Mouse (Mus musculus) midbrain, embryonic 15.5 days (tissue): ENCODE results near the gene Spata13. TPM values are rescaled to one million over a fixed set of nuclear protein-coding genes. Genes with fewer than 3 reads are reported as not detected.

Experiments
- ATAC-seq: fragments of 200-750 bp; cut with Nextera tagmentation; replicated peaks from 2 replicates; pipeline ENCODE4 v1.8.0; 2017; ENCODE audit warnings: moderate TSS enrichment
- H3K27ac ChIP-seq: fragments of 300-500 bp; sonication (generic); 2 replicates; pipeline ENCODE4 v1.5.1; 2015; ENCODE audit warnings: mild to moderate bottlenecking, inconsistent platforms
- H3K27me3 ChIP-seq: fragments of 300-500 bp; sonication (generic); replicated peaks from 2 replicates; pipeline ENCODE4 v1.6.1; 2015; ENCODE audit warnings: inconsistent platforms
- H3K36me3 ChIP-seq: fragments of 300-500 bp; sonication (generic); replicated peaks from 2 replicates; pipeline ENCODE4 v1.6.1; 2015; ENCODE audit warnings: inconsistent platforms
- H3K4me1 ChIP-seq: fragments of 300-500 bp; sonication (generic); 2 replicates; pipeline ENCODE4 v1.6.1; 2015; ENCODE audit warnings: inconsistent platforms
- H3K4me2 ChIP-seq: fragments of 300-500 bp; sonication (generic); 2 replicates; pipeline ENCODE4 v1.6.1; 2015; ENCODE audit warnings: inconsistent platforms, mild to moderate bottlenecking, moderate library complexity
- H3K4me3 ChIP-seq: fragments of 300-500 bp; sonication (generic); 2 replicates; pipeline ENCODE4 v1.5.1; 2015; ENCODE audit warnings: mild to moderate bottlenecking, inconsistent platforms
- H3K9ac ChIP-seq: fragments of 300-500 bp; sonication (generic); 2 replicates; pipeline ENCODE4 v1.6.1; 2015; ENCODE audit warnings: mild to moderate bottlenecking, inconsistent platforms
- H3K9me3 ChIP-seq: fragments of 300-500 bp; sonication (generic); 2 replicates; pipeline ENCODE4 v1.6.1; 2016; ENCODE audit warnings: inconsistent platforms
- WGBS: fragments of 180-500 bp; shearing (Covaris S2); methylation state at CpG from one replicate; pipeline ENCODE4 v1.1.7; 2015; ENCODE audit warnings: mixed read lengths; 5-methylcytosine and 5-hydroxymethylcytosine counted together
- polyA plus RNA-seq: library from polyadenylated mRNA; unstranded; fragments of >200 nt; fragmentation: Nextera tagmentation; extraction: Ambion mirVana; gene quantifications from 2 replicates; pipeline ENCODE4 v1.2.1, GENCODE M21; 2015

Spata13 gene
- polyA plus RNA-seq, 1 experiment from 2014 or later = 20.7 TPM

GRCm38 (mm10) chr14:60783196-60783595, 149.4 kb downstream of the Spata13 start:
- peaks cover 11% of the 10 kb centered on the region for H3K4me1 ChIP-seq
- no peak overlapping the region for H3K27ac ChIP-seq
- no peaks in the 10 kb centered on the region for H3K27me3 ChIP-seq
- H3K36me3 ChIP-seq = no peaks in the 10 kb centered on the region
- H3K4me3 ChIP-seq = no peak overlapping the region
- no peak overlapping the region for H3K4me2 ChIP-seq
- no peaks in the 10 kb centered on the region for H3K9me3 ChIP-seq
- ATAC-seq = no peak
- no peak overlapping the region for H3K9ac ChIP-seq
- 45% methylated on average over 8 of the region's 8 CpGs for WGBS

GRCm38 (mm10) chr14:60784427-60785315, 150.9 kb downstream of the Spata13 start, which contains the start of gene Mipep:
Gene Mipep (plus strand): TSS chr14:60784573.
- Histone ChIP-seq H3K27me3 (no peaks in the 10 kb centered on the region), H3K4me1 (peaks cover 11% of the 10 kb centered on the region), H3K9me3 (no peaks in the 10 kb centered on the region), H3K4me2 (peak within 1 kb of the TSS; percentile 78), H3K36me3 (peaks cover 3% of the 10 kb centered on the region; the same call in 1 of the 2 replicates), H3K9ac (peak within 1 kb of the TSS; percentile 75), H3K27ac (peak within 1 kb of the TSS; percentile 82), H3K4me3 (peak within 1 kb of the TSS; percentile 92)
- ATAC-seq = peak; percentile 95
- WGBS = under 1% methylated on average over 61 of the region's 61 CpGs

- Histone ChIP-seq H3K9me3 (no peaks in the 10 kb centered on the region), H3K4me3 (no peak overlapping the region), H3K27me3 (no peaks in the 10 kb centered on the region), H3K36me3 (peaks cover 11% of the 10 kb centered on the region), H3K4me2 (no peak overlapping the region), H3K9ac (no peak overlapping the region), H3K4me1 (peaks cover 9% of the 10 kb centered on the region), H3K27ac (no peak overlapping the region)
- WGBS = 41% methylated on average over 3 of the region's 3 CpGs
- ATAC-seq = no peak
Measured at GRCm38 (mm10) chr14:60790103-60790502, 156.3 kb downstream of the Spata13 start.

- Histone ChIP-seq H3K9me3 (no peaks in the 10 kb centered on the region), H3K4me2 (no peak overlapping the region), H3K4me1 (no peaks in the 10 kb centered on the region), H3K9ac (no peak overlapping the region), H3K36me3 (peaks cover 13% of the 10 kb centered on the region), H3K27me3 (no peaks in the 10 kb centered on the region), H3K27ac (no peak overlapping the region), H3K4me3 (no peak overlapping the region)
- 91% methylated on average over 4 of the region's 4 CpGs for WGBS
- ATAC-seq = no peak
Measured at GRCm38 (mm10) chr14:60796600-60797322, 163.0 kb downstream of the Spata13 start.

GRCm38 (mm10) chr14:60797596-60797995, 163.8 kb downstream of the Spata13 start:
- H3K4me1 ChIP-seq = no peaks in the 10 kb centered on the region
- 93% methylated on average over 5 of the region's 5 CpGs for WGBS
- ATAC-seq = no peak
- H3K9ac ChIP-seq = no peak overlapping the region
- H3K27me3 ChIP-seq = no peaks in the 10 kb centered on the region
- H3K9me3 ChIP-seq = no peaks in the 10 kb centered on the region
- no peak overlapping the region for H3K4me3 ChIP-seq
- peaks cover 13% of the 10 kb centered on the region; the same call in 1 of the 2 replicates for H3K36me3 ChIP-seq
- H3K27ac ChIP-seq = no peak overlapping the region
- H3K4me2 ChIP-seq = no peak overlapping the region

GRCm38 (mm10) chr14:60798721-60799120, 164.9 kb downstream of the Spata13 start:
- Histone ChIP-seq H3K4me3 (no peak overlapping the region), H3K9ac (no peak overlapping the region), H3K27me3 (no peaks in the 10 kb centered on the region), H3K9me3 (no peaks in the 10 kb centered on the region), H3K4me2 (no peak overlapping the region), H3K36me3 (peaks cover 23% of the 10 kb centered on the region), H3K4me1 (no peaks in the 10 kb centered on the region), H3K27ac (no peak overlapping the region)
- 90% methylated on average over 4 of the region's 4 CpGs for WGBS
- no peak for ATAC-seq

- no peak overlapping the region for H3K9ac ChIP-seq
- WGBS = 51% methylated on average over 9 of the region's 9 CpGs
- peak; percentile 54; the same call in 1 of the 2 replicates for ATAC-seq
- H3K4me1 ChIP-seq = no peaks in the 10 kb centered on the region
- H3K9me3 ChIP-seq = no peaks in the 10 kb centered on the region
- peaks cover 23% of the 10 kb centered on the region for H3K36me3 ChIP-seq
- H3K4me3 ChIP-seq = no peak overlapping the region
- H3K4me2 ChIP-seq = no peak overlapping the region
- no peaks in the 10 kb centered on the region for H3K27me3 ChIP-seq
- H3K27ac ChIP-seq = no peak overlapping the region
Measured at GRCm38 (mm10) chr14:60799762-60800728, 166.2 kb downstream of the Spata13 start.

- no peak for ATAC-seq
- H3K4me2 ChIP-seq = no peak overlapping the region
- H3K36me3 ChIP-seq = peaks cover 20% of the 10 kb centered on the region
- no peak overlapping the region for H3K4me3 ChIP-seq
- no peaks in the 10 kb centered on the region for H3K9me3 ChIP-seq
- no peaks in the 10 kb centered on the region for H3K27me3 ChIP-seq
- H3K9ac ChIP-seq = no peak overlapping the region
- no peak overlapping the region for H3K27ac ChIP-seq
- 95% methylated on average over 13 of the region's 13 CpGs for WGBS
- H3K4me1 ChIP-seq = no peaks in the 10 kb centered on the region
Measured at GRCm38 (mm10) chr14:60802026-60802425, 168.2 kb downstream of the Spata13 start.

- Histone ChIP-seq H3K4me1 (no peaks in the 10 kb centered on the region), H3K27ac (no peak overlapping the region), H3K9me3 (no peaks in the 10 kb centered on the region), H3K36me3 (peaks cover 15% of the 10 kb centered on the region), H3K4me2 (no peak overlapping the region), H3K4me3 (no peak overlapping the region), H3K9ac (no peak overlapping the region), H3K27me3 (no peaks in the 10 kb centered on the region)
- ATAC-seq = no peak
- 96% methylated on average over 9 of the region's 9 CpGs for WGBS
Measured at GRCm38 (mm10) chr14:60804978-60805377, 171.2 kb downstream of the Spata13 start.

GRCm38 (mm10) chr14:60805871-60806270, 172.1 kb downstream of the Spata13 start:
- Histone ChIP-seq H3K4me3 (no peak overlapping the region), H3K27ac (no peak overlapping the region), H3K9ac (no peak overlapping the region), H3K4me1 (no peaks in the 10 kb centered on the region), H3K4me2 (no peak overlapping the region), H3K27me3 (no peaks in the 10 kb centered on the region), H3K9me3 (no peaks in the 10 kb centered on the region), H3K36me3 (peaks cover 15% of the 10 kb centered on the region)
- ATAC-seq = no peak
- 90% methylated on average over 1 of the region's 1 CpGs for WGBS

GRCm38 (mm10) chr14:60806891-60807344, 173.1 kb downstream of the Spata13 start:
- H3K27me3 ChIP-seq = no peaks in the 10 kb centered on the region
- H3K36me3 ChIP-seq = peaks cover 15% of the 10 kb centered on the region
- 56% methylated on average over 11 of the region's 11 CpGs for WGBS
- H3K4me2 ChIP-seq = no peak overlapping the region
- no peaks in the 10 kb centered on the region for H3K9me3 ChIP-seq
- ATAC-seq = no peak
- no peaks in the 10 kb centered on the region for H3K4me1 ChIP-seq
- no peak overlapping the region for H3K4me3 ChIP-seq
- no peak overlapping the region for H3K9ac ChIP-seq
- H3K27ac ChIP-seq = no peak overlapping the region
